Mouse (Mus musculus) layer of hippocampus, adult 9-10 months (tissue): ENCODE data around the gene Dok3.

Source experiments
- DNase-seq: peaks from one replicate; pipeline ENCODE4 v3.0.0; 2022; ENCODE audit warnings: low spot score

Dok3 gene

DNA sequence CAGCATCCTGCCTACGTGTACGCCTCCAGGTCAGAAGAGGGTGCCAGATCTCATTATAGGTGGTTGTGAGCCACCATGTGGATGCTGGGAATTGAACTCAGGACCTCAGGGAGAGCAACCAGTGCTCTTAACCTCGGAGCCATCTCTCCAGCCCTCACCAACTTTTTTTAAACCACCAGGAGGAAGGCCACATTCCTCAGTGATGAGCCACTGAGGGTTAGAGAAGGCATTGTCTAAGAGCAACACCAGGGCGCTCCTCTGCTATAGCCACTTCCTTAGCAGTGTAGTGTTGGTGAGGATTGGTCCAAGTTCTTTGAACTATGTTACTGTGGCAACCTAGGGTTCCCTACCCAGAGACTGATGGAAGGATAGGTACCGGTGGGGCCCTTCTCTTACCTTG lies 53.3 kb downstream of the Dok3 start:
- no peak for DNase-seq

DNA sequence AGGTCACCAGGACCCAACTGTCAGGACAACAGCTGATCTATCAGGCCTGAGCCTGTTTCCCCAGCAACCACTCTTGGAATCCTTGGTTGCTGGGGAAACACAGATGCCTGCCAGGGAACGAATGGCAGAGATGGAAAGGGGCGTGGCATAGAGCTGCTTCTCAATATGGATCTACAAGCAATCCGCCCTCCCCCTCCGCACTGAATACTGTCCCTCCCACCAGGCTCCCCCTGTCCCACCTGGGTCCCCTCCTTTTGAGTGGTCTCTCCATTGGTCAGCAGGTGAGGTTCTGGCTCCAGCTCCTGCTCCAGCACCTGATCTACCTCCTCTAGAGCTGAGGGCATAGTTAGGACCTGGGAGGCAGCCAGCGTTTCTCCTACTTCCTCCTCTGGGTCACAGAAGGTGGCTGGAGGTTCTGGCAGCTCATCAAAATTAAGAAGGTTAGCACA lies 54.5 kb downstream of the Dok3 start:
- DNase-seq = no peak

DNA sequence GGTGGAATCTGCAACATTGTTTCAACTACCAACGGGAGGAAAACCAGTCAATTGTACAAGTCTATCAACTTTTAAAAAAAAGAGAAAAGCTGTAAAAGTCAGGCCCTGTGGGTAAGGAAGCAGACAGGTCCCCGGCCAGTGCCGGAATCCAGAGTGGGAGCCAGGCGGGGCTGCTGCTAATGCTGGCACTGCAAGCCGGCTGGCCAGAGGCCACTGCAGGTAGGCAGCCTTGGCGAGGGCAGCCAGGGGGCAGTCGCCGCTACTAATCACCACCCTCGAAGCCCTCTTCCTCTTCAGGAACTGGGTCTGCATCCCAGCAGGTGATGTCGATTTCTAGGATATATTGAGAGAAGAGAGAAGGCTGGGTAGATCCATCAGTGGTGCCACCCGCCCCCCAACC lies 55.1 kb downstream of the Dok3 start:
- DNase-seq = no peak
